Mouse (Mus musculus): ENCODE data around the gene Alyref2. TPM values are rescaled to one million over a fixed set of nuclear protein-coding genes. Genes with fewer than 3 reads are reported as not detected.

Gene Alyref2
- total and polyA plus RNA-seq, 2 experiments from 2014 or later, result 10.4 to 20.5 TPM

DNA sequence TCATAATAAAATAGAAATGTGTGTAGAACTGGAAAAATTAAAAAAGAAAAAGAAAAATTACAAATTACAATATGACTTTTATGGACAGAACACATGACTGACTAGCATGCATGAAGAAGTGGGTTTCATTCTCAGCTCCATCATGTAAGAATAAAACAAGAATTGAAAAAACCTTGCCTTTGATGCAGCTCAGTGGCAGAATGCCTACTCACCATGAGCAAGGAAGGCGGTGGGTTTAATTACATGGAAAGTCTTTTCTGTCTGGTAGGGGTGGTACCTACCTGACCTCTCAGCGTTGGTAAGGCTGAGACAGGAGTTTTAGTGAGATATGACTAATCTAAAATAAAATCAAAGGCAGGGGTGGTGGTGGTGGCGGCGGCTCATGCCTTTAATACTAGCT lies 1.3 kb downstream of the Alyref2 start:
- no peak overlapping the region for H3K27ac ChIP-seq
- no peak overlapping the region; the same call in 1 of the 2 replicates for H3K9ac ChIP-seq (replicated peaks; ENCODE audit: low read length)
- WGBS, result 66% methylated on average over 4 of the region's 4 CpGs
- no peak for TF ChIP-seq CTCF (IDR thresholded peaks at IDR 0.05; ENCODE audit: low read depth)
- ATAC-seq (no peak), DNase-seq (ENCODE audit: low spot score) (no peak)
- H3K9me3 ChIP-seq (ENCODE audit: low read length), result no peaks in the 10 kb centered on the region
- peak overlapping the region; percentile 81 for H3K4me2 ChIP-seq (ENCODE audit: low read depth, low read length)
- no peaks in the 10 kb centered on the region for H3K27me3 ChIP-seq (ENCODE audit: insufficient read depth, low read length)
- H3K4me1 ChIP-seq (ENCODE audit: insufficient read depth, low read length), result no peaks in the 10 kb centered on the region
- peak overlapping the region; percentile 49 for H3K4me3 ChIP-seq (ENCODE audit: low read length)
- H3K36me3 ChIP-seq (ENCODE audit: insufficient read depth, low read length), result no peaks in the 10 kb centered on the region

DNA sequence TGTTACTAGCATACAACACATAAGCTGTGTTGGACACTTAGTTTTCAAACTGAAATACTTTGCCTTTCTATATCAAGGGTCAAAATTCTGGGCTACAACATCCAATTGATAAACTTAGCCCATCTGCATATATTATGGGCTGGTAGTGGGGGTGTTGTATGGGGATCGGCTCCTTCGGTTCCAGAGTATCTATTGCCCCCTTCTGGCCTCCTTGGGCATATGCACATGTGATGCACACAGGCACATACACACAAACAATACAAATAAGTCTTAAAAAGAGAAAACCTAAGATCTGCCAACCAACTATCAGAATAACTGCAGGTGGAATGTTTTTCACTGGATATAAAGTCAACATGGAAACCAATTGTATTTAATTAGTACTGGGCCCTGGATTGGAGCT lies 10.0 kb downstream of the Alyref2 start:
- ATAC-seq (no peak), DNase-seq (ENCODE audit: low spot score) (no peak)
- H3K9ac ChIP-seq (replicated peaks; ENCODE audit: low read length), result no peak overlapping the region
- H3K9me3 ChIP-seq (ENCODE audit: low read length), result no peaks in the 10 kb centered on the region
- 85% methylated on average over 2 of the region's 2 CpGs for WGBS
- no peak for TF ChIP-seq CTCF (IDR thresholded peaks at IDR 0.05; ENCODE audit: low read depth)
- H3K4me3 ChIP-seq (ENCODE audit: low read length), result no peak overlapping the region
- no peak overlapping the region for H3K27ac ChIP-seq
- no peaks in the 10 kb centered on the region for H3K36me3 ChIP-seq (ENCODE audit: insufficient read depth, low read length)
- no peaks in the 10 kb centered on the region for H3K27me3 ChIP-seq (ENCODE audit: insufficient read depth, low read length)
- H3K4me2 ChIP-seq (ENCODE audit: low read depth, low read length), result no peak overlapping the region
- no peaks in the 10 kb centered on the region for H3K4me1 ChIP-seq (ENCODE audit: insufficient read depth, low read length)

DNA sequence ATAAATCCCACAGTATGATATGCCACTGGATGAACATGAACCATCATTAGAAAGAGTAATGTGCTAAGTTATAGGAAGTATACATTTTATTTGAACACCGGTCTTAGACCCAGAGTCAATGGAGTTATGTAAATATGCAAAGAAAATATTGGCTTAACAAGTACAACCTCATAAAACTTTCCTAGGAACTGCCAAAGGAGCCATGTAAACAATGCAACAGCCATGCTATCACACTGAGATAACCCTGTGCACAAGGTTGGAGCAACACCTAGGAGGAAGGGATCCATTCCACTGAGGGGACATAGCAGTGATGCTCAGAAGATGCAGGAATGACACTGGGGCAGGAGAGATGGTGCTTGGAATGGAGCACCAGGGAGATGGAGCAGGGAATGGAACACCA lies 10.5 kb downstream of the Alyref2 start:
- no peaks in the 10 kb centered on the region for H3K4me1 ChIP-seq (ENCODE audit: insufficient read depth, low read length)
- H3K36me3 ChIP-seq (ENCODE audit: insufficient read depth, low read length), result no peaks in the 10 kb centered on the region
- no peak for ATAC-seq
- no peak overlapping the region for H3K9ac ChIP-seq (replicated peaks; ENCODE audit: low read length)
- H3K27ac ChIP-seq, result no peak overlapping the region
- H3K4me2 ChIP-seq (ENCODE audit: low read depth, low read length), result no peak overlapping the region
- 95% methylated on average over 1 of the region's 1 CpGs for WGBS
- no peaks in the 10 kb centered on the region for H3K27me3 ChIP-seq (ENCODE audit: insufficient read depth, low read length)
- TF ChIP-seq CTCF (IDR thresholded peaks at IDR 0.05; ENCODE audit: low read depth), result no peak
- H3K9me3 ChIP-seq (ENCODE audit: low read length), result no peaks in the 10 kb centered on the region
- DNase-seq (ENCODE audit: low spot score), result no peak
- H3K4me3 ChIP-seq (ENCODE audit: low read length), result no peak overlapping the region

DNA sequence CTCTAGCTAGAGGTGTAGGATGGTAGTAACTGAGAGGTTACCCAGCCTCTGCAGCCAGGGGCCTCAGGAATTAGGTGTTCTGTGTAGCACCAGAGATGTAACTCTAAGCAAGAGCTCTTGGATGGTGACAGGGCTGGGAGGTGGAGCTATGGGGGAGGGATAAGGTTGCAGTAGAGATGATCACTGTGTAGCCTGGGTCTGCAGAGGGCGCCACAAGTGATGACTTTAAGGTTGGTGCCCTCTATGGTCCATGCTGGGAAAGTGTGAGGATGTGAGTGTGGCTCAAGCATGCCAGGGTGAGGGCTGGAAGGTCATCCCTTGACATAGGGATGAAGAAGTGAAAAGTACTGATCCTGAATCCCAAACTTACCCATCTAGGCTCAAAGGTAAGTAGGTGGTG lies 11.8 kb downstream of the Alyref2 start:
- 31% methylated on average over 1 of the region's 1 CpGs for WGBS

DNA sequence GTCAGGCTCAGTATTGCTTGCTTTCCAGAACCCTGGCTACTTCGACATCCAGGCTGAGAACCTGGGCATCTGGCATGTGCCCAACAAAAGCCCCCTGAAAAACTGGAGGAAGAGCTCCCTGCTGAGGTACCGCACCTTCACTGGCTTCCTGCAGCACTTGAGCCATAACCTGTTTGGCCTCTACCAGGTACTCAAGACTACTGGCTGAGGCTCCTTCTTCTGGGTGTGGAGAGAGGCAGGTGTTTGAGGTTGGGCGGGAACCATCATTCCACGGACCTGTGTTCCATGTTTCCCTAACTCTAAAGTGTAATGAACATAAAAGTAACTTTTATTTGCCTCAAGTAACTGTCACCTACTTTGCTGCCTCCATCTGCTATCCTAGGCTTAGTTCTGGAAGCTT lies 12.3 kb downstream of the Alyref2 start:
- TF ChIP-seq CTCF (IDR thresholded peaks at IDR 0.05; ENCODE audit: low read depth), result no peak
- WGBS, result 90% methylated on average over 4 of the region's 4 CpGs
- H3K9ac ChIP-seq (replicated peaks; ENCODE audit: low read length), result no peak overlapping the region
- DNase-seq (ENCODE audit: low spot score) (no peak), ATAC-seq (no peak)
- no peaks in the 10 kb centered on the region for H3K36me3 ChIP-seq (ENCODE audit: insufficient read depth, low read length)
- no peaks in the 10 kb centered on the region for H3K4me1 ChIP-seq (ENCODE audit: insufficient read depth, low read length)
- H3K27me3 ChIP-seq (ENCODE audit: insufficient read depth, low read length), result no peaks in the 10 kb centered on the region
- no peaks in the 10 kb centered on the region for H3K9me3 ChIP-seq (ENCODE audit: low read length)
- no peak overlapping the region for H3K27ac ChIP-seq
- no peak overlapping the region for H3K4me2 ChIP-seq (ENCODE audit: low read depth, low read length)
- no peak overlapping the region for H3K4me3 ChIP-seq (ENCODE audit: low read length)

More for the DNA sequence above, 11.8 kb downstream of the Alyref2 start:
- Histone ChIP-seq H3K4me1 (ENCODE audit: insufficient read depth, low read length) (no peaks in the 10 kb centered on the region), H3K4me2 (ENCODE audit: low read depth, low read length) (no peak overlapping the region), H3K4me3 (ENCODE audit: low read length) (no peak overlapping the region), H3K27me3 (ENCODE audit: insufficient read depth, low read length) (no peaks in the 10 kb centered on the region), H3K27ac (no peak overlapping the region), H3K36me3 (ENCODE audit: insufficient read depth, low read length) (no peaks in the 10 kb centered on the region), H3K9ac (replicated peaks; ENCODE audit: low read length) (no peak overlapping the region), H3K9me3 (ENCODE audit: low read length) (no peaks in the 10 kb centered on the region)
- ATAC-seq, result no peak
- no peak for TF ChIP-seq CTCF (IDR thresholded peaks at IDR 0.05; ENCODE audit: low read depth)
- no peak for DNase-seq (ENCODE audit: low spot score)

DNA sequence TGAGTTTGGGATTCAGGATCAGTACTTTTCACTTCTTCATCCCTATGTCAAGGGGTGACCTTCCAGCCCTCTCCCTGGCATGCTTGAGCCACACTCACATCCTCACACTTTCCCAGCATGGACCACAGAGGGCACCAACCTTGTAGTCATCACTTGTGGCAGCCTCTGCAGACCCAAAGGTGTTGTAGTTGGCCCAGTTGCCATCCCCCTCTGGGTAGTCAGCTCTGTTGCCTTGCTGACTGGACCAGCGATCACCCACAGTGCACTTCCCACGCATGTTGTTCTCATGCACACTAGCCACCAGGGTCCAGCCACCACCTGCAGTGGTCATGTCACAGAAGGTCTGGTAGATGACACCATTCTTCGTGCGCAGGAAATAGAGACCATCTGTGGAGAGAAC lies 28.1 kb downstream of the Alyref2 start:
- no peaks in the 10 kb centered on the region for H3K27me3 ChIP-seq (ENCODE audit: insufficient read depth, low read length)
- TF ChIP-seq CTCF (IDR thresholded peaks at IDR 0.05; ENCODE audit: low read depth), result no peak
- no peaks in the 10 kb centered on the region for H3K9me3 ChIP-seq (ENCODE audit: low read length)
- no peak for DNase-seq (ENCODE audit: low spot score)
- H3K4me2 ChIP-seq (ENCODE audit: low read depth, low read length), result no peak overlapping the region
- no peak overlapping the region for H3K9ac ChIP-seq (replicated peaks; ENCODE audit: low read length)
- no peak overlapping the region for H3K27ac ChIP-seq
- no peaks in the 10 kb centered on the region for H3K36me3 ChIP-seq (ENCODE audit: insufficient read depth, low read length)
- H3K4me1 ChIP-seq (ENCODE audit: insufficient read depth, low read length), result no peaks in the 10 kb centered on the region
- H3K4me3 ChIP-seq (ENCODE audit: low read length), result no peak overlapping the region
- no peak for ATAC-seq
- 92% methylated on average over 4 of the region's 4 CpGs for WGBS

DNA sequence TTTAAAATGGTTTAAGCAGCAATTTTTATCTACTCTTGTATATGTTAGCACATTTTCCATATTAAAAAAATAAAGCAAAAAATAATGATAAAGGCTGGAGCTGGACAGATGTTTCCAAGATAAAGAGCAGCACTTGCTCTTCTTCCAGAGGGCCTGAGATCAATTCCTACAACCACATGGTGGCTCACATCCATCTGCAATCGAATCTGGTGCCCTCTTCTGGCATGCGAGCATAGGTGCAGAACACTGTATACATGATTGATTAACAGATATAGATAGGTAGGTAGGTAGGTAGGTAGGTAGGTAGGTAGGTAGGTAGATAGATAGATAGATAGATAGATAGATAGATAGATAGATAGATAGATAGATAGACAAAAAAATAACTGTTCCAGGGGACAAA lies 29.6 kb downstream of the Alyref2 start:
- 52% methylated on average over 2 of the region's 2 CpGs for WGBS

More for the DNA sequence above, 29.6 kb downstream of the Alyref2 start:
- ATAC-seq, result no peak
- Histone ChIP-seq H3K27ac (no peak overlapping the region), H3K36me3 (ENCODE audit: insufficient read depth, low read length) (no peaks in the 10 kb centered on the region), H3K9ac (replicated peaks; ENCODE audit: low read length) (no peak overlapping the region), H3K4me3 (ENCODE audit: low read length) (no peak overlapping the region), H3K4me2 (ENCODE audit: low read depth, low read length) (no peak overlapping the region), H3K4me1 (ENCODE audit: insufficient read depth, low read length) (no peaks in the 10 kb centered on the region), H3K27me3 (ENCODE audit: insufficient read depth, low read length) (no peaks in the 10 kb centered on the region), H3K9me3 (ENCODE audit: low read length) (no peaks in the 10 kb centered on the region)
- peak; percentile 10; the same call in 1 of the 2 replicates for TF ChIP-seq CTCF (IDR thresholded peaks at IDR 0.05; ENCODE audit: low read depth)
- DNase-seq (ENCODE audit: low spot score), result no peak

Data from hindbrain, postnatal 0 days (tissue).